Mouse (Mus musculus) cerebral cortex, adult 2 months (tissue): ENCODE measurements around the gene Ankrd31.

Experiments
- WGBS: fragments of 180-500 bp; shearing (Covaris S2); methylation state at CpG from one replicate; pipeline ENCODE4 v1.1.7; 2018; 5-methylcytosine and 5-hydroxymethylcytosine counted together

The Ankrd31 gene

GRCm38 (mm10) chr13:96855191-96855590 is 107.1 kb downstream of the Ankrd31 start:
- 16% methylated on average over 3 of the region's 3 CpGs for WGBS

- WGBS, result 100% methylated on average over 3 of the region's 3 CpGs
Measured at GRCm38 (mm10) chr13:96859161-96859560, 111.1 kb downstream of the Ankrd31 start.

GRCm38 (mm10) chr13:96870742-96871141 is 122.7 kb downstream of the Ankrd31 start:
- 83% methylated on average over 4 of the region's 4 CpGs for WGBS

GRCm38 (mm10) chr13:96878220-96879057 is 130.4 kb downstream of the Ankrd31 start:
- 42% methylated on average over 12 of the region's 12 CpGs for WGBS

- 45% methylated on average over 1 of the region's 1 CpGs for WGBS
Measured at GRCm38 (mm10) chr13:96884534-96884933, 136.5 kb downstream of the Ankrd31 start.

DNA sequence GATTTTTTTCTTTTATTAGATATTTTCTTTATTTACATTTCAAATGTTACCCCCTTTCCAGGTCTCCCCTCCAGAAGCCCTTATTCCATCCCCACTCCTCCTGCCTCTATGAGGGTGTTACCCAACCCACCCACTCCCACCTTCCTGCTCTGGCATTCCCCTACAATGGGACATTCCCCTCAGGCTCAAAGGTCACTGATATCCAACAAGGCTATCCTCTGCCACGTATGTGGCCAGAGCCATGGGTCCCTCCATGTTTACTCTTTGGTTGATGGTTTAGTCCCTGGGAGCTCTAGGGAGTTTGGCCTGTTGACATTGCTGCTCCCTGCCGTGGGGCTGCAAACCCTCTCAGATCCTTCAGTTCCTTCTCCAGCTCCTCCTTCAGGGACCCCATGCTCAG is 141.9 kb downstream of the Ankrd31 start:
- WGBS, result 73% methylated on average over 2 of the region's 2 CpGs

- WGBS, result 56% methylated on average over 2 of the region's 2 CpGs
Measured at GRCm38 (mm10) chr13:96895144-96895543, 147.1 kb downstream of the Ankrd31 start.

GRCm38 (mm10) chr13:96906717-96907116 is 158.6 kb downstream of the Ankrd31 start:
- WGBS, result 77% methylated on average over 3 of the region's 3 CpGs

DNA sequence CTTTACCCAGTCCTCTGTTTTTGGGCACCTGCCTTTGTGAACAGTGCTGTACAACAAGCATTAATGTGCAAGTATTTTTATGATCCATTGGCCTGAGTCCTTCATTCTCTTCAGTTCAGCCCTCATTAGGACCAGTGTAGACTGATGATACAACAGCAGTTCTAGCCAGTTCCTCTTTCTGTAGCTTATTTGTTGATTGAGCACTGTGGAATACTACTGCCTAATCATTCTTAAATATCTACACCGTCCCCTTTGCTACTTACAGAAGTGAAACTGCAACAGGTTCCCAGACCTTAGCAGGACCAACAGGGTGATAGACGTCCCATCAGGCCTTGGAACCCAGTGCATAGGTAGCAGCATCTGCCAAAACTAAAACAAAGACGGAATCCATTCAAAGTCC is 163.1 kb downstream of the Ankrd31 start:
- WGBS, result 93% methylated on average over 3 of the region's 3 CpGs

DNA sequence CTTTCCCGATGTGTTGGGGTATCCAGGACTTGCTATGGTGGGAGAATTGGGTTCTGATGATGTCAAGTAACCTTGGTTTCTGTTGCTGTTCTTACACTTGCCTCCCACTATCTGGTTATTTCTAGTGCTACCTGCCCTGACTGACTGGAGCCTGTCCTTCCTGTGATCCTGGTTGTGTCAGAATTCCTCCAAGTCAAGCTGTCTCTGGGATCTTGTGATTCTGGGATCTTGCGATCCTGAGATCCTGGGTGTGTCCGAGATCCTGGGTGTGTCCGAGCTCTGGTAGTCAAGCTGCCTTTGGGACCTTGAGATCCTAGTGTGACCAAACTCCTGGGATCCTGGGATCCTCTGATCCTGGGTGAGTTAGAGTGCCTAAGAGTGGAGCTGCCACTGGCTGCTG is 175.1 kb downstream of the Ankrd31 start:
- WGBS, result 96% methylated on average over 4 of the region's 4 CpGs

DNA sequence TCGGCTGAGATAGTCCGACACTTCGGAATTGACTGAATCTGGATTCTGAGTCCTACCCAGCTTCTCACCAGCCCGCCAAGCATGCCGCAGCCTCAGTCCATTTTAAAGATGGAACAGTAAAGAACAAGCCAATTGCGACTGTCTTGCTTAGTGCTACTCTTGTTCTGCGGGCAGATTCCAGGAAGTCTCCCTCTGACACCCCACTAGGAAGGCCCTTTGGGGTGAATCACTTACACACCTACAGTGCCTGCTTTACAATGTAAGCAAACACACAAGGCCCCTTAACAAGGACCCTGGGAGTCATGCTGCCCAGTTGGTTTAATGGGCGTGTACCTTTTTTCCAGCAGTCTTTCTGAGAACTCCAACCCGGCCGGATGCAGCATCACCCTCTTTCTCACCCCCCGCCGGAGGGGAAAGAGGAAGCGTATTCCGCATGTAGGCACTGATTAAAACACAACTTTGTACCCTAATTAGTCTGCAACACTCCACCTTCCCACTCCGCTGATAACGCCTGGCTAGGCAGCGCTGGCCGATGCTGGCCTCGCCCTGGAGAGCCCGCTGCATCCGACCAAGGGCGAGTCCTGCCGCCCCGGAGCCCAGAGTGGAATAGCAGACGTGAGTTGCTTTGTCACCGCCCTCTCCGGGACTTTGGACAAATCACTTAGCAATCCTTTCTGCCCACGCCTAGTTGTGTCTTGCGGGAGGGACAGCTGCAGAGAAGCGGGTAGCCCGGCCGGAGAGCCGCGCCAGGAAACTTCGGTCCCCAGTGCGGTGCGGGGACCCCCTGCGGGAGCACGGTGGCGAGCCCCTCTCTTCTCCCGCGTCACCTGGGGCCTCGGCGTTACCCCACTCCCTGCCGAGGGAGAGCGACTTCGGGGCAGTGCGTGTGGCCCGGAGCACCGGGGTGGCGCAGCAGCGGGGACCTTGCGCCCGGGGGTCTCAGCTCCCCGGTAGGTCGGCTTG is 176.2 kb downstream of the Ankrd31 start, which contains the start of gene Gcnt4:
TSS of gene Gcnt4 (plus strand) at position 691 of the 963 bp plus-strand sequence.
- WGBS, result 11% methylated on average over 56 of the region's 56 CpGs

DNA sequence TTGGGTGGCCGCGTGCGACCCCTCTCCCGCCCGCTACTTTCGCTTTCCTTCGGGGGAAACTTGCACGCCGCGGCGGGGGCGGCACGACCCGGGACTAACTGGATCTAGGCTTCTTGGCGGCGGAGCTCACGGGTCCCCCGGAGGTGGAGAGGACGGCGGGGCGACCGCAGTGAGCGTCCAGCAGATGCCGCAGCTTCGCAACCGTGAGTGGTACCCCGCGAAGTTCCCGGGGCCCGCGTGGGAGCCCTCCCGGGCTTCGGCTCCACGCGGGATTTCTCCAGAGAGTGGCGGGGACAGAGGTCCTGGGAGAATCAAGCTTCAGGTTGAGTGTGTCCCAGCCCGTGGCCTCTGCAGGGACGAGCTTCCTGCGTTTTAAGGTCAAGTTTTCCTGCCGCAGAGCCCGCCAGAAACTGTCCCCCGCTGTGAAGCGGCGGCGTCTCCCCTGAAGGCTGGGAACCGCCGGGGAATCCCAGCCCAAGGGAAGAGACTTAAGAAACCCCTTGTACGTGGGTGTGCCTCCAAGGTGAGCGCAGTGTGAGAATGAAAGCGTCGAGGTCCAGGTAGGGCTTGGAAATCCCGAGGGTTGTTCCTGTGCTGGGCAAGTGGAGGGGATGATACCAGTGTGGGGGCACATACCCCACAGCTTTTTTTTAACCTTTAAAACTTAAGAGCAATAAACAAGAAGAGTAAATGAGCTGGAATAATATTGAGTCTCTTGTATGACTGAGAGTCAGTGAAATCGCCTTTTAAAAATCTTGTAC is 177.1 kb downstream of the Ankrd31 start:
- 1% methylated on average over 53 of the region's 53 CpGs for WGBS

DNA sequence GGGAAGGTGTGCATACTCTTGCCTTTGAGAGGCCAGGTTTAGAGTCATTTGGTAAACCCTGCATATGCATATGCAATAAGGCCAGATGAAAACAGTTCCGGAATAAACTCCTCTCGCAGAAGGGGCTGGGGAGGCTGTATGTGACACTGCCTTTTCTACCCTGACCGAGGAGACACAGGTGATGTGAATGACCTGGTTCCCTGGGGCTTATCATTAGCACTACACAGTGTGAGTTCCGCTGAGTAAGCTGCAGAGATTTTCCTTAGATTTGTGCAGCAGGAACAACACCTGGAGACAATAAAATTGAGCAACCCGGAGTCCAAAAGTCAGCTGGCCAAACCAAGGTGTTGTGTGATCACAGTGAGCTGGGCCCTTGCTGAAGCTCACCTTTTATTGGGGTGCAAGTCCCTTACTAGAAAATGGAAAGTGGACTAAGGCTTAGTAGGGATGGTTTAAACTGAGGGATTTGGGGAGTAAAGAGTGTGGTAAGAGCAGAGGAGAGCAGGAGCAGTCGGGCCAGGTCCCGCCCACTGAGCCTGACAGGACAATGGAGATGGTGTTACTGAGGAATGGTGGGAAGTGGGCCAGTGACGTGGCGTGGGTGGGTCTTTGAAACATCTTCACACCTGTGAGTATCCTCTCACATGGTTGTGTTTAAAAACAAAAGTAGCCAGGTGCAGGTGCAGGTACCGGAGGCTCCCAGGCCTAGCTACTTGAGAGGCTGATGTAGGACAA is 178.1 kb downstream of the Ankrd31 start:
- WGBS, result 60% methylated on average over 10 of the region's 10 CpGs

DNA sequence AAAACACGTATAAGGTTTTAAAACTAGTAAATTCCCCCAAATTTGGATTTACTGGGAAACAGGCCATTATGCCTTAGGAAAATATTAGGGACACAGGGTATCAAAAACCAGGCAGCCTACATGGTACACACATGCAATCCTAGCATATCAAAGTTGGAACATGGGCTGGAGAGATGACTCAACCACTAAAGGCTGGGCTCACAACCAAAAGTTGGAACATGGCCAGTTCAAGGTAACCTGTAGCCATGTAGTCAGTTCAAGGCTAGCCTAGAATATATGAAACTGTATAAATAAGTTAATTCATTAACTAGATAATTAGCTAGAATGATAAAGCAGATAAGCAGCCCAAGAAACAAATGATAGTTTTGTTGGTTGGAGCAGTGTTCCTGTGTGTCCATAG is 179.7 kb downstream of the Ankrd31 start:
- WGBS, result 80% methylated on average over 1 of the region's 1 CpGs

DNA sequence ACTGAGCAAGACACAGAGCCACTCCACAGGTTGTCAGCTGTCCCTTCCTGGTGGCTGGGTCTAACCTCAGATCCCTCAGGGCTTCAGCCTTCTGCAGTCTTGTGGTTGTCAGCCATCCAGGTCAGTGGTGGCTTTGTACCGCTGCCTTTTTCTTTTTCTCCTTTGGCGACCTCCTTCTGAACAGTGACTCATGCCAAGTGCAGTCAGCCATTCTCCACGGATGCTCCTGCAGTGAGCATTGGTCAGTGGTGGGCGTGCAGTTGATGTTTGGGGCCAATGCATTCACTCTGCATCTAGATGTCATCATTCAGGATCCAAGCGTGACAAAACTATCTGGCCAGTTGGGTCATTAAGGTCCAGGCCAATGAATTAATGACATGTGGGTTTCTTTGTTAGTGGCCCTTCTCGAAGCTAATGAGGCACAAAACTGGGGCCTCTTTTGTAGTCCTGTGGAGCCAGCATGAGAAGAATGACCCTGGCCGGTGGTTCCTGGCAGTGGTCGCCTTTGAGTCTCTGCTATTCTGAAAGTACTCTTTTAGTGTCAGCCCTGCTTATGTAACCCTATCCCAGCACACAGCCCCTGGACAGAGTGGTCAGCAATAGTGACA is 180.5 kb downstream of the Ankrd31 start:
- WGBS, result 50% methylated on average over 8 of the region's 8 CpGs

GRCm38 (mm10) chr13:96932745-96933144 is 184.7 kb downstream of the Ankrd31 start:
- 41% methylated on average over 5 of the region's 5 CpGs for WGBS

DNA sequence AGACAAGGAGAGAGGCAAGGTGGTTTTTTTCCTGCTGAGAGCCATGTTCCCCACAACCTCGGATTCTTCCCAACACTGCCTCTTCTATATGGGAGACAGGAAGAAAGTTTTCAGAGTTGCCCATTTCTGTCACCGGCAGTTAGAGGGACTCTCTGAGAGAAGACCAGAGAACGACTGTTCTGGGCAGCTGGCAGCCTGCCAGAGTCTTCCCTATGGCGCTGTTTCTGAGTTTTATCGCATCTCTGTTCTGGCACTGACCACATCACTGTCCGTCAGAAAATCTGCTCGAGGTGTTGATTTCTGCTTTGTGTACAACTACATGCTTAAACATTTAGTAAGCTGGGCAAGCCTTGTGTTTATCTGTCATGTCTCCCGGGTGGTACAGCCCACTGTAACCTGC is 185.3 kb downstream of the Ankrd31 start:
- WGBS, result 16% methylated on average over 8 of the region's 8 CpGs

DNA sequence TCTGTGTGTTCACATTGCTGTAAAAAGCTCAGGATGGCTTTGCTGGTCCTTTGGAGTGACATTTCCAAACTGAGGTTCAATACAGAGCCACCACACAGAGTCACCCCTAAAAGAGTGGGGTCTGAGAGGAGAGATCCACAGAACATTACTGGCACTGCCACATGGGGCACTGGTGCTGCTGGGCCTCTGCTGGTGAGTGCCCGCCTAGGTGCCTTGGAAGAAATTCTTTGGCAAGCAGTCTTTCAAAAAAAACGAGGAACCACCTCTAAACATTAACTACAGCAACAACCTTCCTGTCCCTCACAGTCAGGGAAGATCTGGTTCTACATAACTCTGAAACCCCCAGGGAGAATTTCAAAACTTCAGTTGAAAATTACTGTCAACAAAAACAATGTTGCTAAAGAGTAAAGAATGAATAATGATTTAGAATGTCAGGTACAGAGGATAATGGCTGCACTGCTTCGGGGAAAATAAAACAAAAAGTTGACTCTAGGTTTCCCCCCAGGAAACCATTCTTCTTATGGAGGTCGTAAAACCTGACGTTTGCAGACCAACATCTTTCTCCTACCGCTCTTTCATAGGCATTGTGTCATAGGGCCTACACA is 188.2 kb downstream of the Ankrd31 start:
- 80% methylated on average over 6 of the region's 6 CpGs for WGBS

- 79% methylated on average over 10 of the region's 10 CpGs for WGBS
Measured at GRCm38 (mm10) chr13:96937059-96937558, 189.0 kb downstream of the Ankrd31 start.

GRCm38 (mm10) chr13:96939680-96940079 is 191.6 kb downstream of the Ankrd31 start:
- WGBS, result 47% methylated on average over 10 of the region's 10 CpGs
